Mouse (Mus musculus) midbrain, embryonic 14.5 days (tissue): ENCODE results near the gene Snap29. TPM values are rescaled to one million over a fixed set of nuclear protein-coding genes. Genes with fewer than 3 reads are reported as not detected.

Source experiments
- ATAC-seq: fragments of 200-750 bp; cut with Nextera tagmentation; 2 replicates; pipeline ENCODE4 v1.8.0; 2017; ENCODE audit warnings: moderate number of reproducible peaks, moderate library complexity; ENCODE audit not compliant: low FRiP score, low TSS enrichment
- DNase-seq: peaks from one replicate; pipeline ENCODE4 v3.0.0-alpha.2; 2015
- H3K27ac ChIP-seq: fragments of 300-500 bp; sonication (generic); replicated peaks from 2 replicates; pipeline ENCODE4 v1.5.1; 2014; ENCODE audit warnings: mild to moderate bottlenecking, low read depth, low read length, moderate library complexity
- H3K27me3 ChIP-seq: fragments of 300-500 bp; sonication (generic); 2 replicates; pipeline ENCODE4 v1.6.1; 2014; ENCODE audit warnings: low read length, control low read depth, mixed read lengths; ENCODE audit not compliant: control insufficient read depth, insufficient read depth
- H3K36me3 ChIP-seq: fragments of 300-500 bp; sonication (generic); 2 replicates; pipeline ENCODE4 v1.6.1; 2014; ENCODE audit warnings: low read length, control low read depth; ENCODE audit not compliant: control insufficient read depth, insufficient read depth
- H3K4me1 ChIP-seq: fragments of 300-500 bp; sonication (generic); 2 replicates; pipeline ENCODE4 v1.6.1; 2014; ENCODE audit warnings: mild to moderate bottlenecking, antibody characterized with exemption, low read length, control low read depth; ENCODE audit not compliant: control insufficient read depth, insufficient read depth
- H3K4me2 ChIP-seq: fragments of 300-500 bp; sonication (generic); 2 replicates; pipeline ENCODE4 v1.6.1; 2014; ENCODE audit warnings: mild to moderate bottlenecking, low read length, moderate library complexity
- H3K4me3 ChIP-seq: fragments of 300-500 bp; sonication (generic); replicated peaks from 2 replicates; pipeline ENCODE4 v1.5.1; 2014; ENCODE audit warnings: low read depth, low read length
- H3K9ac ChIP-seq: fragments of 300-500 bp; sonication (generic); replicated peaks from 2 replicates; pipeline ENCODE4 v1.6.1; 2014; ENCODE audit warnings: mild to moderate bottlenecking, low read length, moderate library complexity
- H3K9me3 ChIP-seq: fragments of 300-500 bp; sonication (generic); 2 replicates; pipeline ENCODE4 v1.6.1; 2016; ENCODE audit warnings: low read length, control low read depth, mixed read lengths; ENCODE audit not compliant: control insufficient read depth
- WGBS: fragments of 180-500 bp; shearing (Covaris S2); extraction: QIAGEN DNeasy Blood & Tissue Kit; methylation state at CpG from one replicate; pipeline ENCODE4 v1.1.7; 2014; 5-methylcytosine and 5-hydroxymethylcytosine counted together
- polyA plus RNA-seq: library from polyadenylated mRNA; unstranded; fragments of >200 nt; fragmentation: Nextera tagmentation; extraction: Ambion mirVana; gene quantifications from 2 replicates; pipeline ENCODE4 v1.2.1, GENCODE M21; 2014

The Snap29 gene
- 10.7 and 16.2 TPM in 2 replicates for polyA plus RNA-seq

DNA sequence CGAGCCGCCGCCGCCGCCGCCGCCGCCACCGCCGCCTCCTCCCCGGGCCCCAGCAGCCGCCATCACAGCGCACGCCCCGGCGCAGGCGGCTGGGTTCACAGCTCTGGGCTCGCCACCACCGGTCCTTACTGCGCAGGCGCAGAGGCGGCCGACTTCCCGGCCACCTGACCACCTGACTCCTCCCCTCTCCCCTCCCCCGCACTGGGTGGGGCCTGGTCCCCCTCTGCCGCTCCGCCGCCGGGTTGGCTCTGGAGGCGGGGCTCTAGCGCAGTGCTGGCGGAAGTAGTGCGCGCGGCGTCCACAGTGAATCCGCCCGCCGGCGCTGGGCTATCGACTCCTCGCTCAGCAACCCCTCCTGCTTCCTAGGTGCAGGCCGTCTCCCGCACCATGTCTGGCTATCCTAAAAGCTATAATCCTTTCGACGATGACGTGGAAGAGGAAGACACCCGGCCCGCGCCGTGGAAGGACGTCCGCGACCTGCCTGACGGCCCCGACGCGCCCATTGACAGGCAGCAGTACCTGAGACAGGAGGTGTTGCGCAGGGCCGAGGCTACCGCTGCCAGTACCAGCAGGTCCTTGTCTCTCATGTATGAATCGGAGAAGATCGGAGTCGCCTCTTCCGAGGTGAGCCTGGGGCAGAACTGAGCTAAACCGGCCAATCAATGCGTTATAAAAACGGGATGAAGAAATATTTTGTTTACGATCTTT lies at the start of gene Snap29, which contains the start of gene Pi4ka:
Gene Snap29, plus strand, starts transcription at position 251 of the 708 bp plus-strand sequence.
Gene Pi4ka, minus strand, starts transcription at position 579 of the 708 bp plus-strand sequence.
- Histone ChIP-seq H3K27ac (peak within 1 kb of the TSS; percentile 91), H3K9me3 (no peaks in the 10 kb centered on the region), H3K4me1 (peaks cover 21% of the 10 kb centered on the region), H3K27me3 (no peaks in the 10 kb centered on the region), H3K4me2 (peak within 1 kb of the TSS; percentile 75), H3K9ac (peak within 1 kb of the TSS; percentile 70), H3K36me3 (0 out of 2 replicates have a peak, but pooled peaks cover 2% of the 10 kb centered on the region), H3K4me3 (peak within 1 kb of the TSS; percentile 62)
- ATAC-seq (peak; percentile 98), DNase-seq (peak; percentile 100)
- under 1% methylated on average over 63 of the region's 69 CpGs for WGBS

DNA sequence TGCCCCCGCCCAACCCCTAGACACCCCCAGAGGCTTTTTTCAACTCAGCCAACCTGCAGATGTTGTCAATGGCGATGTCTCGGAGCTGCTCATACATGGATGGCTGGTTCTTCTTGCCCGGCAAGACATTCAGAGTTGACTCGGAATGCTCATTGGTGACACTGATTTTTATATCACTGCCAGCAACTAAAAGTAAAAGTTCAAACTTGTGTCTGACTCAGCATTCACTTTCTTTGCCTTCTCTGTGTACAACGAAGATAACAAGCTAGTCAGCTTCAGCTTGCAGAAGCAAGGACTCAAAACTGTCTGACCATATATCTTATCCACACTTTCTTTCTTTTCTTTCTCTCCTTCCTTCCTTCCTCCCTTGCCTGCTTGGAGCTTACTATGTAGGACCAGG lies 49.8 kb upstream of the Snap29 start:
- ATAC-seq (no peak), DNase-seq (no peak)
- H3K4me2 ChIP-seq: no peak overlapping the region
- H3K9ac ChIP-seq: no peak overlapping the region
- H3K9me3 ChIP-seq: no peaks in the 10 kb centered on the region
- H3K4me1 ChIP-seq: no peaks in the 10 kb centered on the region
- H3K27me3 ChIP-seq: no peaks in the 10 kb centered on the region
- H3K27ac ChIP-seq: no peak overlapping the region
- H3K4me3 ChIP-seq: no peak overlapping the region
- peaks cover 85% of the 10 kb centered on the region for H3K36me3 ChIP-seq
- WGBS: 90% methylated on average over 6 of the region's 6 CpGs

DNA sequence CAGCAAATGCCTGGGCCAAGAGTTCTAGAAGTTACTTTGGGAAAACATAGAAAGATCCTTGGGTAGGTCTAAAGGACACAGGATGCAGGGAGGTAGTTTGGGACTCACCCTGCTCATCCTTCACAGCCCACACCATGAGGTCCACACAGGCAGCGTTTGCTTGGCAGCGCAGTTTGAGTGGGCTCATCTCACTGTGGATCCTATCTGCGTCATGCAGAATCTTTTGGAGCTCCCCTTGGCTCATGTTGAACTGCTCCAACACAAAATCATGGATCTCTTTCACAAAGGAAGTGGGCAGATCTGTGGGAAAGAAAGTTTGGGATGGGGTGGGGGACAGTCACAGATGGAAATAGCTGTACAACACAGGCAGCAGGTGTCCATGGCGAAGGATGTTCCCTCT lies 47.0 kb upstream of the Snap29 start:
- H3K4me3 ChIP-seq: no peak overlapping the region
- H3K27me3 ChIP-seq: no peaks in the 10 kb centered on the region
- WGBS: 96% methylated on average over 4 of the region's 4 CpGs
- H3K4me2 ChIP-seq: no peak overlapping the region
- H3K4me1 ChIP-seq: no peaks in the 10 kb centered on the region
- H3K36me3 ChIP-seq: peaks cover 78% of the 10 kb centered on the region
- DNase-seq (no peak), ATAC-seq (no peak)
- H3K27ac ChIP-seq: no peak overlapping the region
- H3K9ac ChIP-seq: no peak overlapping the region
- no peaks in the 10 kb centered on the region for H3K9me3 ChIP-seq

DNA sequence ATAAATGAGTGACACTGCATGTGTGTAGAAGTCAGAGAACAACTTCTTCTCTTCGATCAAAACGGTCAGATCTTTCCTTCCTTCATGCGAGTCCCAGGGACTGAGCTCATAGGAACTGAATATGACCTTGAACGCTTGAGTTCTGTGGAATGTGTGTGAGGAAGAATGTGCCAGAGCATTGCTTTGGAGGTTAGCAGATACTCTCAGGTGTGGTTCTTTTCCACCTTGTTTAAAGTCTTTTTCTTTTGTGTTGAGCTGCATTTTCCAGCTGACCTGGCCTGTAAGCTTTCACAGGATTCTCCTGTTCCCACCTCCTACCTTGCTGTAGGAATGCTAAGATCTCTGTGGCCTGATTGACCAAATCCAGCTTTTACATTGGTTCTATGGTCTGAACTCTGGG lies 23.5 kb upstream of the Snap29 start:
- no peak overlapping the region for H3K4me3 ChIP-seq
- H3K27me3 ChIP-seq: no peaks in the 10 kb centered on the region
- H3K36me3 ChIP-seq: peaks cover 67% of the 10 kb centered on the region
- no peak overlapping the region for H3K9ac ChIP-seq
- H3K9me3 ChIP-seq: no peaks in the 10 kb centered on the region
- 97% methylated on average over 4 of the region's 4 CpGs for WGBS
- H3K4me1 ChIP-seq: no peaks in the 10 kb centered on the region
- H3K27ac ChIP-seq: no peak overlapping the region
- ATAC-seq (no peak), DNase-seq (no peak)
- H3K4me2 ChIP-seq: no peak overlapping the region

DNA sequence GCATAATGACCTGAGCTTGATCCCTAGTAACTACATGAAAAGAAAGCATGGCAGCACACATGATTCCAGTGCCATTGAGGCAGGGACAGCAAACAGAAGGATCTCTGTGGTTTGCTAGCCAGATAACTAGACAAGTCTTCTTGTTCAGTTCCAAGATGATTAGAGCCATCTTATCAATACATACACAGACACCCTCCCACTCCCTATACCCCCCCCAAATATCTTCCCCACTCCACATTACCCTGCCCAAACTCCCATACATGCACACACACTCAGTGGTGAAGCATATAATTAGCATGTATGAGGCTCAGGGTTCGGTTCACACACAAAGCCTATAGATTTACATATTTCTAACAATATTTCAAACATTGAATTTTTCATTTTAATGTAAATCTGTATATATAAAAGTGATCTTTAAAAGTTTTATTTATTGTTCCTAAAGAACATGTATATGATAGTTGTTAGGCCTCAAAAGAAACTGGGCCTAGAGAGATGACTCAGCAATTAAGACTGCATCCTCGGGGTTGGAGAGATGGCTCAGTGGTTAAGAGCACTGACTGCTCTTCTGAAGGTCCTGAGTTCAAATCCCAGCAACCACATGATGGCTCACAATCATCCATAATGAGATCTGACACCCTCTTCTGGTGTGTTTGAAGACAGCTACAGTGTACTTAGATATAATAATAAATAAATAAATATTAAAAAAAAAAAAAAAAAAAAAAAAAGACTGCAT lies 22.0 kb upstream of the Snap29 start:
- DNase-seq: no peak
- no peak overlapping the region for H3K9ac ChIP-seq
- H3K27me3 ChIP-seq: no peaks in the 10 kb centered on the region
- WGBS: 87% methylated on average over 2 of the region's 2 CpGs
- H3K4me1 ChIP-seq: no peaks in the 10 kb centered on the region
- no peak for ATAC-seq
- peaks cover 56% of the 10 kb centered on the region for H3K36me3 ChIP-seq
- H3K9me3 ChIP-seq: no peaks in the 10 kb centered on the region
- no peak overlapping the region for H3K4me2 ChIP-seq
- no peak overlapping the region for H3K27ac ChIP-seq
- H3K4me3 ChIP-seq: no peak overlapping the region

DNA sequence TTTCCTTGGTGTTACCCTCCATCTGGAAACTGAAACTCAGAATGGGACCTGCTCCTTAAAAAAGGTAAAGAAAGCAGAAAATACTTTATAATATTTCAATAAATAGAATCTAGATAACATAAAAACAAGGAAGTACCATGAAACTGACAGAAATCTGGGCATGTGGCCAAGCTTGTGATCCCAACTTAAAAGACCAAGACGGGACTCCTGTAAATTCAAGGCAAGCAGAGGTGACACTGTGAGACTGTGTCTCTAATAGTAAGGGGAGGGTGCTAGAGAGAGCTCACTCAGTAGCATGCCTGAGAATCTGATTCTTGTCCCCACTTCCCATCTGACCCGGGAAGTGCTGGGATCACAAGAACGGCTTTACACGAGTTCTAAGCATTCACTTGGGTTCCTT lies 13.0 kb upstream of the Snap29 start:
- Histone ChIP-seq H3K4me3 (no peak overlapping the region), H3K4me2 (no peak overlapping the region), H3K27me3 (no peaks in the 10 kb centered on the region), H3K9me3 (no peaks in the 10 kb centered on the region), H3K9ac (no peak overlapping the region), H3K27ac (no peak overlapping the region), H3K4me1 (no peaks in the 10 kb centered on the region), H3K36me3 (peaks cover 4% of the 10 kb centered on the region; the same call in 1 of the 2 replicates)
- no peak for ATAC-seq
- no peak for DNase-seq
- 79% methylated on average over 4 of the region's 4 CpGs for WGBS

DNA sequence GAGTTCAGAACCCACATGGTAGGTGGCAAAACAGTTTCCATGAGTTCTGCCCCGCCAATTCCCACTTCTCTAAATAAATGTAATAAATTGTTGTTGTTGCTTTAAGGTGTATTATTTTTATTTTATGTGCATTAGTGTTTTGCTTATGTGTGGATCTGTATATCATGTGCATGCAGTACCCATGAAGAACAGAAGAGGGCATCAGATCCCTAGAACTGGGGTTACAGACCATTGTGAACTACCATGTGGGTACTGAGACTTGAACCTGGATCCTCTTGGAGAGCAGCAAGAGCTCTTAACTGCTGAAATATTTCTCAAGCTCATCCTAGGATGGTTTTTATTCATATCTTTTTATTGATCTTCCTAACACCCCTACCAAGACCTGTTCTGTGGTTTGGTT lies 2.9 kb upstream of the Snap29 start:
- Histone ChIP-seq H3K27ac (no peak overlapping the region), H3K36me3 (no peaks in the 10 kb centered on the region), H3K4me1 (peaks cover 21% of the 10 kb centered on the region), H3K9ac (no peak overlapping the region), H3K27me3 (no peaks in the 10 kb centered on the region), H3K4me3 (no peak overlapping the region), H3K9me3 (no peaks in the 10 kb centered on the region), H3K4me2 (no peak overlapping the region)
- WGBS: 71% methylated on average over 1 of the region's 1 CpGs
- peak; percentile 50 for DNase-seq
- no peak for ATAC-seq

DNA sequence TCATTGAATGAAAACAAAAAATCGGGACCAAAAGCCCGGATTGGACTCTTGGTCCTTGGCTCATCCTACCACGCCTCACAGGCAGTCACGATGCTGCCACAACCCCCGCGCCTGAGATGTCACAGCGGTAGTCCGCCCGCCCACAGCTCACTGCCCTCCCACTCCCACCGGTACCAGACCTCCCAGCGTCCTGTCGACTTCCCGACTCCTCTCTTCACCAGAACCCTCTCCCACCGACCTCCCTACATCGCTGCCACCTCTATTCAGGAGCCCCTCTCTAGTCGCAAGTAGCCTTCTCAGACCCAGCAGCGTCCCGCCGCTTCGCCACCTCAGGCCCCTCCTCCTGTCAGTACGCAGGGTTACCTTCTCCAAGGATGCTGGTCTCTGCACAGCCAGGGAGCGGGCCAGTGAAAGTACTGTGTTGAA lies 502 bp upstream of the Snap29 start:
- Histone ChIP-seq H3K36me3 (0 out of 2 replicates have a peak, but pooled peaks cover 2% of the 10 kb centered on the region), H3K9ac (peak overlapping the region; percentile 70), H3K4me1 (peaks cover 21% of the 10 kb centered on the region), H3K27me3 (no peaks in the 10 kb centered on the region), H3K4me3 (peak overlapping the region; percentile 62), H3K4me2 (peak overlapping the region; percentile 75), H3K27ac (peak overlapping the region; percentile 91), H3K9me3 (no peaks in the 10 kb centered on the region)
- ATAC-seq: peak; percentile 82
- WGBS: under 1% methylated on average over 22 of the region's 22 CpGs
- DNase-seq: peak; percentile 71
